Mouse (Mus musculus) megakaryocyte, adult 5-6 weeks (primary cell): Measurements from ENCODE around the gene Zfp385c. TPM values are rescaled to one million over a fixed set of nuclear protein-coding genes. Genes with fewer than 3 reads are reported as not detected.
"Not testable (repeated sequence)": the region's sequence is repeated elsewhere in the genome, so short reads cannot be mapped to it uniquely, and the experiment has no call there.

Source experiments
- ATAC-seq: 2 replicates; pipeline ENCODE4 v1.8.0; 2016; ENCODE audit warnings: mild to moderate bottlenecking, inconsistent platforms; ENCODE audit not compliant: poor library complexity, severe bottlenecking
- total RNA-seq, 2 experiments: library from RNA; stranded (forward) in 1 of 2; stranded (reverse) in 1 of 2; fragments of 153-499, 151-499 nt in 1 of 2; fragments of 221-1000, 200-1000 nt in 1 of 2; gene quantifications; 2 replicates each; pipeline versions ENCODE4 v1.2.3 to v1.2.4; 2015 to 2017

The Zfp385c gene
- total RNA-seq, 2 experiments from 2014 or later, result not detected

GRCm38 (mm10) chr11:100604321-100605005, 87.8 kb downstream of the Zfp385c start:
- ATAC-seq, result no peak

GRCm38 (mm10) chr11:100603813-100604212, 88.4 kb downstream of the Zfp385c start:
- no peak for ATAC-seq

GRCm38 (mm10) chr11:100603155-100603554, 89.1 kb downstream of the Zfp385c start:
- ATAC-seq, result no peak

GRCm38 (mm10) chr11:100601372-100601771, 90.9 kb downstream of the Zfp385c start:
- ATAC-seq, result no peak

GRCm38 (mm10) chr11:100598074-100598473, 94.2 kb downstream of the Zfp385c start:
- ATAC-seq, result no peak

- no peak for ATAC-seq
Observed at GRCm38 (mm10) chr11:100595533-100595932, 96.7 kb downstream of the Zfp385c start.

GRCm38 (mm10) chr11:100594608-100595007, 97.6 kb downstream of the Zfp385c start:
- no peak for ATAC-seq

- ATAC-seq, result no peak
Observed at GRCm38 (mm10) chr11:100592346-100593046, 99.8 kb downstream of the Zfp385c start.

GRCm38 (mm10) chr11:100588462-100588861, 103.8 kb downstream of the Zfp385c start:
- no peak; the same call in 1 of the 2 replicates for ATAC-seq

- ATAC-seq, result no peak
Observed at GRCm38 (mm10) chr11:100585148-100585547, 107.1 kb downstream of the Zfp385c start.

- peak; percentile 51 for ATAC-seq
Observed at GRCm38 (mm10) chr11:100584561-100584961, 107.7 kb downstream of the Zfp385c start.

GRCm38 (mm10) chr11:100582836-100583235, 109.4 kb downstream of the Zfp385c start:
- ATAC-seq, result no peak

GRCm38 (mm10) chr11:100582413-100582812, 109.8 kb downstream of the Zfp385c start:
- not testable (repeated sequence) for ATAC-seq

- no peak for ATAC-seq
Observed at GRCm38 (mm10) chr11:100581756-100582155, 110.5 kb downstream of the Zfp385c start.

- ATAC-seq, result no peak
Observed at GRCm38 (mm10) chr11:100580275-100580674, 112.0 kb downstream of the Zfp385c start.

GRCm38 (mm10) chr11:100579116-100579799, 113.0 kb downstream of the Zfp385c start:
- ATAC-seq, result no peak

GRCm38 (mm10) chr11:100577852-100578599, 114.2 kb downstream of the Zfp385c start:
- ATAC-seq, result no peak
